Mouse (Mus musculus) kidney, postnatal 0 days (tissue): ENCODE measurements around the gene Dvl1. TPM values are rescaled to one million over a fixed set of nuclear protein-coding genes. Genes with fewer than 3 reads are reported as not detected.

Experiments used
- ATAC-seq: fragments of 200-750 bp; cut with Nextera tagmentation; replicated peaks from 2 replicates; pipeline ENCODE4 v1.8.0; 2017; ENCODE audit warnings: low read depth, moderate number of reproducible peaks, moderate TSS enrichment, moderate library complexity; ENCODE audit not compliant: low FRiP score
- DNase-seq: peaks from one replicate; pipeline ENCODE4 v3.0.0-alpha.2; 2016; ENCODE audit warnings: low spot score
- H3K27ac ChIP-seq: fragments of 300-500 bp; sonication (generic); 2 replicates; pipeline ENCODE4 v1.5.1; 2014; ENCODE audit warnings: mild to moderate bottlenecking
- H3K27me3 ChIP-seq: fragments of 300-500 bp; sonication (generic); 2 replicates; pipeline ENCODE4 v1.6.1; 2014; ENCODE audit warnings: low read length, mixed read lengths; ENCODE audit not compliant: insufficient read depth
- H3K36me3 ChIP-seq: fragments of 300-500 bp; sonication (generic); 2 replicates; pipeline ENCODE4 v1.6.1; 2014; ENCODE audit warnings: low read length, mixed read lengths; ENCODE audit not compliant: insufficient read depth
- H3K4me1 ChIP-seq: fragments of 300-500 bp; sonication (generic); replicated peaks from 2 replicates; pipeline ENCODE4 v1.6.1; 2014; ENCODE audit warnings: antibody characterized with exemption, low read length, mixed read lengths; ENCODE audit not compliant: insufficient read depth
- H3K4me2 ChIP-seq: fragments of 300-500 bp; sonication (generic); 2 replicates; pipeline ENCODE4 v1.6.1; 2014; ENCODE audit warnings: mild to moderate bottlenecking, low read length, moderate library complexity, mixed read lengths
- H3K4me3 ChIP-seq: fragments of 300-500 bp; sonication (generic); replicated peaks from 2 replicates; pipeline ENCODE4 v1.5.1; 2014; ENCODE audit warnings: low read depth, low read length
- H3K9ac ChIP-seq: fragments of 300-500 bp; sonication (generic); 2 replicates; pipeline ENCODE4 v1.6.1; 2014; ENCODE audit warnings: low read depth, low read length
- H3K9me3 ChIP-seq: fragments of 300-500 bp; sonication (generic); replicated peaks from 2 replicates; pipeline ENCODE4 v1.6.1; 2016; ENCODE audit warnings: low read length, inconsistent platforms, mixed read lengths
- CTCF ChIP-seq: IDR thresholded peaks from 2 replicates; pipeline ENCODE4 v1.5.1; 2016; ENCODE audit warnings: antibody characterized with exemption, low read depth, mild to moderate bottlenecking, moderate library complexity
- WGBS: fragments of 180-500 bp; shearing (Covaris S2); extraction: QIAGEN DNeasy Blood & Tissue Kit; methylation state at CpG from one replicate; pipeline ENCODE4 v1.1.7; 2014; 5-methylcytosine and 5-hydroxymethylcytosine counted together
- polyA plus RNA-seq: library from polyadenylated mRNA; unstranded; fragments of >200 nt; fragmentation: Nextera tagmentation; extraction: Ambion mirVana; gene quantifications from 2 replicates; pipeline ENCODE4 v1.2.1, GENCODE M21; 2015

The Dvl1 gene
- polyA plus RNA-seq, 1 experiment from 2014 or later, result 16.6 TPM

GRCm38 (mm10) chr4:155837404-155838010 lies 9.7 kb upstream of the Dvl1 start:
- Histone ChIP-seq H3K36me3 (peaks cover 2% of the 10 kb centered on the region; the same call in 1 of the 2 replicates), H3K27me3 (no peaks in the 10 kb centered on the region), H3K4me1 (peaks cover 18% of the 10 kb centered on the region), H3K4me2 (no peak overlapping the region), H3K9ac (no peak overlapping the region), H3K4me3 (no peak overlapping the region), H3K27ac (peak overlapping the region; percentile 91), H3K9me3 (no peaks in the 10 kb centered on the region)
- no peak for ATAC-seq
- 52% methylated on average over 11 of the region's 11 CpGs for WGBS
- no peak for DNase-seq
- no peak for TF ChIP-seq CTCF

- no peak overlapping the region for H3K9ac ChIP-seq
- peak overlapping the region; percentile 73; the same call in 1 of the 2 replicates for H3K4me2 ChIP-seq
- H3K4me1 ChIP-seq, result peaks cover 16% of the 10 kb centered on the region; the same call in 1 of the 2 replicates
- TF ChIP-seq CTCF, result no peak
- peak overlapping the region; percentile 91 for H3K27ac ChIP-seq
- H3K9me3 ChIP-seq, result no peaks in the 10 kb centered on the region
- H3K27me3 ChIP-seq, result no peaks in the 10 kb centered on the region
- no peak for ATAC-seq
- no peak overlapping the region for H3K4me3 ChIP-seq
- 49% methylated on average over 8 of the region's 8 CpGs for WGBS
- peak; percentile 71 for DNase-seq
- peaks cover 10% of the 10 kb centered on the region for H3K36me3 ChIP-seq
Observed at GRCm38 (mm10) chr4:155838187-155839153, 8.7 kb upstream of the Dvl1 start.

GRCm38 (mm10) chr4:155839483-155839910 lies 7.7 kb upstream of the Dvl1 start, which contains the start of gene Mxra8:
Mxra8 (plus strand) TSS chr4:155839680.
- Histone ChIP-seq H3K27me3 (no peaks in the 10 kb centered on the region), H3K27ac (peak within 1 kb of the TSS; percentile 91), H3K36me3 (peaks cover 15% of the 10 kb centered on the region), H3K9me3 (no peaks in the 10 kb centered on the region), H3K4me1 (peaks cover 13% of the 10 kb centered on the region; the same call in 1 of the 2 replicates), H3K4me2 (peak within 1 kb of the TSS; percentile 73), H3K9ac (peak within 1 kb of the TSS; percentile 54), H3K4me3 (peak within 1 kb of the TSS; percentile 47)
- peak; percentile 94 for ATAC-seq
- peak; percentile 98 for DNase-seq
- WGBS, result 4% methylated on average over 16 of the region's 16 CpGs
- TF ChIP-seq CTCF, result no peak

- no peak for TF ChIP-seq CTCF
- Histone ChIP-seq H3K4me1 (peaks cover 13% of the 10 kb centered on the region; the same call in 1 of the 2 replicates), H3K9me3 (no peaks in the 10 kb centered on the region), H3K4me3 (peak overlapping the region; percentile 47), H3K4me2 (peak overlapping the region; percentile 73), H3K27me3 (no peaks in the 10 kb centered on the region), H3K27ac (peak overlapping the region; percentile 91), H3K9ac (peak overlapping the region; percentile 54), H3K36me3 (peaks cover 15% of the 10 kb centered on the region)
- DNase-seq (no peak), ATAC-seq (peak; percentile 27; the same call in 1 of the 2 replicates)
- WGBS, result 14% methylated on average over 8 of the region's 8 CpGs
Observed at GRCm38 (mm10) chr4:155840076-155841002, 6.9 kb upstream of the Dvl1 start.

- H3K4me2 ChIP-seq, result peak overlapping the region; percentile 73
- DNase-seq, result peak; percentile 85
- peaks cover 15% of the 10 kb centered on the region for H3K36me3 ChIP-seq
- peak overlapping the region; percentile 47 for H3K4me3 ChIP-seq
- H3K9me3 ChIP-seq, result no peaks in the 10 kb centered on the region
- peak; percentile 44 for ATAC-seq
- TF ChIP-seq CTCF, result peak; percentile 55; the same call in 1 of the 2 replicates
- H3K4me1 ChIP-seq, result peaks cover 13% of the 10 kb centered on the region; the same call in 1 of the 2 replicates
- peak overlapping the region; percentile 54 for H3K9ac ChIP-seq
- H3K27me3 ChIP-seq, result no peaks in the 10 kb centered on the region
- WGBS, result under 1% methylated on average over 32 of the region's 32 CpGs
- H3K27ac ChIP-seq, result no peak overlapping the region
Observed at GRCm38 (mm10) chr4:155841003-155841454, 6.2 kb upstream of the Dvl1 start.
